Mouse (Mus musculus): ENCODE measurements around the gene Gm10181.
A peak's percentile ranks its signal among the peaks of the same experiment; 100 is the strongest.
"Not testable (repeated sequence)": the region's sequence is repeated elsewhere in the genome, so short reads cannot be mapped to it uniquely, and the experiment has no call there.

Gene Gm10181

GRCm38 (mm10) chr9:25089122-25089521, at the start of gene Gm10181:
Gene Gm10181 (plus strand): TSS chr9:25089422.
- DNase-seq: no peak

GRCm38 (mm10) chr9:25041665-25042064, 47.6 kb upstream of the Gm10181 start:
- no peak for DNase-seq

GRCm38 (mm10) chr9:25042162-25043111, 46.8 kb upstream of the Gm10181 start:
- DNase-seq: no peak

- DNase-seq: no peak
Observed at GRCm38 (mm10) chr9:25044325-25044724, 44.9 kb upstream of the Gm10181 start.

GRCm38 (mm10) chr9:25048289-25048688, 40.9 kb upstream of the Gm10181 start:
- no peak for DNase-seq

GRCm38 (mm10) chr9:25048940-25049339, 40.3 kb upstream of the Gm10181 start:
- no peak for DNase-seq

- DNase-seq: no peak
Observed at GRCm38 (mm10) chr9:25051901-25052300, 37.3 kb upstream of the Gm10181 start.

- no peak for DNase-seq
Observed at GRCm38 (mm10) chr9:25055650-25056376, 33.4 kb upstream of the Gm10181 start.

GRCm38 (mm10) chr9:25058726-25059125, 30.5 kb upstream of the Gm10181 start:
- no peak for DNase-seq

- no peak for DNase-seq
Observed at GRCm38 (mm10) chr9:25072666-25073065, 16.6 kb upstream of the Gm10181 start.

- no peak for DNase-seq
Observed at GRCm38 (mm10) chr9:25075977-25076376, 13.2 kb upstream of the Gm10181 start.

GRCm38 (mm10) chr9:25076505-25076904, 12.7 kb upstream of the Gm10181 start:
- no peak for DNase-seq

- DNase-seq: no peak
Observed at GRCm38 (mm10) chr9:25090853-25091252, 1.6 kb downstream of the Gm10181 start.

GRCm38 (mm10) chr9:25102881-25103280, 13.7 kb downstream of the Gm10181 start:
- no peak for DNase-seq

GRCm38 (mm10) chr9:25104638-25105037, 15.4 kb downstream of the Gm10181 start:
- DNase-seq: peak; percentile 5

GRCm38 (mm10) chr9:25123590-25123989, 34.4 kb downstream of the Gm10181 start:
- not testable (repeated sequence) for DNase-seq

- DNase-seq: no peak
Observed at GRCm38 (mm10) chr9:25124048-25124447, 34.8 kb downstream of the Gm10181 start.

- DNase-seq: no peak
Observed at GRCm38 (mm10) chr9:25132253-25132652, 43.0 kb downstream of the Gm10181 start.

- DNase-seq: no peak
Observed at GRCm38 (mm10) chr9:25132920-25133319, 43.7 kb downstream of the Gm10181 start.

- DNase-seq: no peak
Observed at GRCm38 (mm10) chr9:25138900-25139299, 49.7 kb downstream of the Gm10181 start.

Data from kidney, adult 11 months (tissue).